Mouse (Mus musculus): Measurements from ENCODE around the gene Six6. TPM values are rescaled to one million over a fixed set of nuclear protein-coding genes. Genes with fewer than 3 reads are reported as not detected.

Six6 gene
- polyA plus RNA-seq (2016; fragmentation: Nextera tagmentation; extraction: Ambion mirVana), result not detected in 2 replicates

DNA sequence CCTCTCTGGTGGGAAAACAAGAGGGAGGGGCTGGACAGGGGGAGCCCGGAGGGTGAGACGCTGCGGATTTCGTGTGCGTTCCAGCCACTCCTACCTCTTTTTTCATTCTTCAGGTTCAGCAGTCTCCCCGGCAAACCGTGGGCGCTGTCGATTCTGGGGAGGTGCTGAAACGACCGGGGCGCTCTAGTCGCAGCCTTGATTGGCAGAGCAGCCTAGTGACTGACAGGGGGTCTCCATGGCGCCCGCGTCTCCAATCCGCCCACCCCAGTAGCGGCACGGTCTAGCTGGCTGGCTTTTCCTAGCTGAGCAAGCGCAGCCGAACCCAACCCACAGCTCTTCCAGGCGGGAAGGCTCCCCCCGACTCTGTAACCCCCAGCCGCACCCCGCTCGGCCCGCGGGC is at the start of gene Six6:
TSS of gene Six6 (plus strand) at position 277 of the 400 bp plus-strand sequence.
- Histone ChIP-seq H3K27ac (no peak within 1 kb of the TSS), H3K4me1 (peaks cover 14% of the 10 kb centered on the region), H3K9me3 (no peaks in the 10 kb centered on the region), H3K4me3 (peak within 1 kb of the TSS; percentile 52), H3K27me3 (ENCODE audit: insufficient read depth, poor library complexity, severe bottlenecking) (peaks cover 93% of the 10 kb centered on the region), H3K36me3 (no peaks in the 10 kb centered on the region)
- peak; percentile 79 for DNase-seq (ENCODE audit: low spot score)
- WGBS, result 0% methylated on average over 28 of the region's 28 CpGs

- DNase-seq (ENCODE audit: low spot score), result peak; percentile 79
- Histone ChIP-seq H3K4me1 (peaks cover 9% of the 10 kb centered on the region), H3K27me3 (ENCODE audit: insufficient read depth, poor library complexity, severe bottlenecking) (no peaks in the 10 kb centered on the region), H3K9me3 (no peaks in the 10 kb centered on the region), H3K27ac (peak overlapping the region; percentile 86), H3K4me3 (peak overlapping the region; percentile 62), H3K36me3 (no peaks in the 10 kb centered on the region)
- WGBS, result 14% methylated on average over 46 of the region's 48 CpGs
These were observed 22.3 kb upstream of the Six6 start for GRCm38 (mm10) chr12:72917159-72917993.

DNA sequence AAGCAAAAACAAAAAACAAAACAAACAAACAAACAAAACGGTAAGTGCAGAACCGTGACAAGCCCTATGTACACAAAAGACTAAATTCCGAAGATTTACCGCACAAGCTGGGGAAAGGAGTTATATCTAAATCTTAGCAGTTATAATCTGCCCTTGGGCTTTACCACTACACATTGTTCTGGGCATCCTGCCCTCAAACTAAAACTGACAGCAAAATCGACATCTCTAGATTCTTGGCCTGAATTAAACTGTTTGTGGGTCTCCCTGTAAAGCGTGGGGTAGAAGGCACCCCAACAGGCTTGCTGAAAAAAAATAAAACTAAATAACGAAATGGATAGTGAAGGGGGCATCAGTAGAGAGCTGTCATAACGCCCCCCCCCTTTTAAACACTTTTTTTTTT is 2.9 kb upstream of the Six6 start:
- DNase-seq (ENCODE audit: low spot score), result no peak
- Histone ChIP-seq H3K4me1 (peaks cover 14% of the 10 kb centered on the region), H3K27me3 (ENCODE audit: insufficient read depth, poor library complexity, severe bottlenecking) (peaks cover 69% of the 10 kb centered on the region), H3K4me3 (no peak overlapping the region), H3K27ac (no peak overlapping the region), H3K36me3 (no peaks in the 10 kb centered on the region), H3K9me3 (no peaks in the 10 kb centered on the region)
- WGBS, result 38% methylated on average over 8 of the region's 8 CpGs

DNA sequence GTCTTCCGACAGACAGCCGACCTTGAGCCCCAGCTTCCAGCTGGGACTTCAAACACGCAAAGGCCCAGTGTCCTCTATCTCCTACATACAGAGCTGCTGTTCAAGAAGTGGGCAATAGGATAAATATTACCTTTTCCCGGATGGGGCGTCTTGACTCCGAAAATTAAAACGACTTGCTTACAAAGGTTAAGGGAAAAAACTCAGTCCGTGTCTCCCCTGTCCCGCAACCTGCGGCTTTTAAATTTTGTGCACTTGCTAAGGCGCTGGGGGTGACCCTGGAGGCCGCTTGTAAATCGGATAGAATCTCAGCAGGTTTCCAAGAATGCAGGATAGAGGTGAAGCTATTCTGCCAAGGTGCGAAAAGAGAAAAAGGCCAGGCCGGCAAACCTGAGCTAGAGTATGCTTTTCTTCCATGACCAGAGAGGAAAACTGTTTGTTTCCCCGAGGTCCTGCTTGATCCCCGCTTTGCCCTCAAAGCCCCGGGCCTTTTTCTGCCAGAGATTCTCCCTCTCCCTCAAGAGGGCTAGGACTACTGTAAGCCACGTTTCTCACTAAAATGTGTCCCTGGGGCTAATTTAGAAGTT is 2.1 kb upstream of the Six6 start:
- Histone ChIP-seq H3K4me1 (peaks cover 14% of the 10 kb centered on the region), H3K27ac (no peak overlapping the region), H3K9me3 (no peaks in the 10 kb centered on the region), H3K36me3 (no peaks in the 10 kb centered on the region), H3K4me3 (no peak overlapping the region), H3K27me3 (ENCODE audit: insufficient read depth, poor library complexity, severe bottlenecking) (peaks cover 78% of the 10 kb centered on the region)
- peak; percentile 71 for DNase-seq (ENCODE audit: low spot score)
- WGBS, result 3% methylated on average over 19 of the region's 19 CpGs

DNA sequence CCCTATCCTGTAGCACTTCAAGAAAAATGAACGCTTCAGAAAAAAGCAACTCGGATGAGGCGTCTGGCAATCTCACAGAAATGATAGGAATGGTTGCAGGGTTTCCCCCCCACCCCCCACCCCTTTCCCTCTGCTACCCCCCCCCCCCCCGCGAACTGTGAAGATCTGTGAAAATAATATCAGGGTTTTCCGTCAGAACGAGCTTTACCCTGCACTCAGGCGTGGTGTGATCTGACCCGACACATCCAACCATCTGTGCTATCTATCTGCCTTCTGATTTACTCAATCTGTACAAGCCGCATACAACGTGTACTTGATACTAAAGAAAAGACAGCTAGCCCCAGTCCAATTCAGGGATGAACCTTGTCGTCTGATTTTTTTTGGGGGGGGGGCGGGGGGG is 1.5 kb upstream of the Six6 start:
- no peaks in the 10 kb centered on the region for H3K36me3 ChIP-seq
- peaks cover 14% of the 10 kb centered on the region for H3K4me1 ChIP-seq
- no peak overlapping the region for H3K27ac ChIP-seq
- H3K9me3 ChIP-seq, result no peaks in the 10 kb centered on the region
- H3K4me3 ChIP-seq, result no peak overlapping the region
- no peak for DNase-seq (ENCODE audit: low spot score)
- WGBS, result 6% methylated on average over 13 of the region's 13 CpGs
- H3K27me3 ChIP-seq (ENCODE audit: insufficient read depth, poor library complexity, severe bottlenecking), result peaks cover 84% of the 10 kb centered on the region

DNA sequence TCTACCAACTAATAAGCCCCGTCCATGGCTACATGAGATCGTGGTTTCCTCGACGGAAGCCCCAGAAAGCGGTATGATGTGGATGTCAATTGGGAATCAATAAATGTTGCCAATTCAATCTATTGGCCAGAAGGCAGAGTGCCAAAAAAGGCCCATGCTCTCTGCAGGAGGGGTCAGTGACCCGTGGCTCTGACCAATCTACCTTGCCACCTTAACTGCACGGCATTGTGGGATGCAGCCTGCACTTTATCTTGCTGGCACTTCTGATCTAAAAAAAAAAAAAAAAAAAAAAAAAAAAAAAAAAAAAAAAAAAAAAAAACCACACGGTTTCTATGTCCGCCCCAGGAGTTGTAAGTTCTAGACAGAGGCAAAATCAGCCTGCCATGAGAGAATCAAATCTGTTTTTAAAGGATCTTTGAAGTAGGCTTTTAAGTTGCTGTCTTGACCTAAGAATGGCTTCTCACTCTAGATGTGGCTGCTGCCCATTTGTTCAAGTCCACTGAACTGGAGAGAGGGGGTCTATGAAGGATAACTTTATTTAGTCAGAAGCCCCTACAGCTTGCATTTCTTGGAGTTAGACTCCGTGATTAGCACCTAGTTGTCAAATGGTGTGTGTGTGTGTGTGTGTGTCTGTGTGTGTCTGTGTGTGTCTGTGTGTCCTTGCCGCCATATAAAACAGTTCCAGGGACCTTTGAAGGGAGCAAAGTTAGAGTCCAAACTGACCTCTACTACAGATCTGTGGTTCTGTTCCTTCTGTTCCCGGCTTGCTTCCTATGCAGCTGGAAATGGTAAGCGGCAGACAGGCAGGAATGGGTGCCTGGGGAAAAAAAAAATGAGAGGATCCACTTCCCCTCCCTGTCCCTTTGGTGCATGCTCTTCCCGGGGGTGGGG is 847 bp upstream of the Six6 start:
- Histone ChIP-seq H3K27ac (no peak overlapping the region), H3K4me1 (peaks cover 14% of the 10 kb centered on the region), H3K27me3 (ENCODE audit: insufficient read depth, poor library complexity, severe bottlenecking) (peaks cover 90% of the 10 kb centered on the region), H3K4me3 (peak overlapping the region; percentile 52), H3K36me3 (no peaks in the 10 kb centered on the region), H3K9me3 (no peaks in the 10 kb centered on the region)
- WGBS, result 7% methylated on average over 14 of the region's 14 CpGs
- DNase-seq (ENCODE audit: low spot score), result peak; percentile 61

DNA sequence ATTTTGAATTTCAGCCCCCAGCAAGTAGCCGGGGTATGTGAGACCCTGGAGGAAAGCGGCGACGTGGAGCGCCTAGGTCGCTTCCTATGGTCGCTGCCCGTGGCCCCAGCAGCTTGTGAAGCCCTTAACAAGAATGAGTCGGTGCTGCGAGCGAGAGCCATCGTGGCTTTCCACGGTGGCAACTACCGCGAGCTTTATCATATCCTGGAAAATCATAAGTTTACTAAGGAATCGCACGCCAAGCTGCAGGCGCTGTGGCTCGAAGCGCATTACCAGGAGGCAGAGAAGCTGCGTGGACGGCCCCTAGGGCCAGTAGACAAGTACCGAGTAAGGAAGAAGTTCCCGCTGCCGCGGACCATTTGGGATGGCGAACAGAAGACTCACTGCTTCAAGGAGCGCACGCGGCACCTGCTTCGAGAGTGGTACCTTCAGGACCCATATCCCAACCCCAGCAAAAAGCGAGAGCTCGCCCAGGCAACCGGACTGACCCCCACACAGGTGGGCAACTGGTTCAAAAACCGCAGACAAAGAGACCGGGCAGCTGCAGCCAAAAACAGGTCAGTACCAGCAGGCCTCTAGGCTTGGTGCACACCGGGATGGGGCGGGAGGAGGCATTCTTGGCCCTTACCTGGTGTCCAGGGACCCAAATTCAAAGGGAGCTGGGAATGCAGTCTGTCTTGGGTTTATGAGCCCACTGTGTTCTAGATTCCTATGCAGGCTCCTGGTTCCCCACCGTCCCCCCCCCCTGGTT is 554 bp downstream of the Six6 start, which contains the start of gene 4930447C04Rik:
TSS of gene 4930447C04Rik (minus strand) at position 704 of the 751 bp plus-strand sequence.
- H3K36me3 ChIP-seq, result no peaks in the 10 kb centered on the region
- H3K27me3 ChIP-seq (ENCODE audit: insufficient read depth, poor library complexity, severe bottlenecking), result peaks cover 98% of the 10 kb centered on the region
- H3K4me3 ChIP-seq, result peak within 1 kb of the TSS; percentile 52
- peak; percentile 76 for DNase-seq (ENCODE audit: low spot score)
- H3K4me1 ChIP-seq, result peaks cover 18% of the 10 kb centered on the region
- H3K27ac ChIP-seq, result no peak within 1 kb of the TSS
- under 1% methylated on average over 39 of the region's 39 CpGs for WGBS
- H3K9me3 ChIP-seq, result no peaks in the 10 kb centered on the region

- Histone ChIP-seq H3K27ac (no peak overlapping the region), H3K27me3 (ENCODE audit: insufficient read depth, poor library complexity, severe bottlenecking) (peaks cover 99% of the 10 kb centered on the region), H3K36me3 (no peaks in the 10 kb centered on the region), H3K4me3 (no peak overlapping the region), H3K9me3 (no peaks in the 10 kb centered on the region), H3K4me1 (peaks cover 25% of the 10 kb centered on the region)
- peak; percentile 72 for DNase-seq (ENCODE audit: low spot score)
- WGBS, result 2% methylated on average over 11 of the region's 11 CpGs
These were observed 1.2 kb downstream of the Six6 start for GRCm38 (mm10) chr12:72940822-72941397.

GRCm38 (mm10) chr12:72941398-72942051 is 1.8 kb downstream of the Six6 start:
- H3K27ac ChIP-seq, result no peak overlapping the region
- H3K4me1 ChIP-seq, result peaks cover 25% of the 10 kb centered on the region
- DNase-seq (ENCODE audit: low spot score), result peak; percentile 73
- H3K27me3 ChIP-seq (ENCODE audit: insufficient read depth, poor library complexity, severe bottlenecking), result peaks cover 100% of the 10 kb centered on the region
- under 1% methylated on average over 32 of the region's 32 CpGs for WGBS
- H3K4me3 ChIP-seq, result no peak overlapping the region
- no peaks in the 10 kb centered on the region for H3K36me3 ChIP-seq
- no peaks in the 10 kb centered on the region for H3K9me3 ChIP-seq

- Histone ChIP-seq H3K36me3 (no peaks in the 10 kb centered on the region), H3K4me3 (no peak overlapping the region), H3K27me3 (ENCODE audit: insufficient read depth, poor library complexity, severe bottlenecking) (peaks cover 100% of the 10 kb centered on the region), H3K4me1 (peaks cover 25% of the 10 kb centered on the region), H3K27ac (no peak overlapping the region), H3K9me3 (no peaks in the 10 kb centered on the region)
- no peak for DNase-seq (ENCODE audit: low spot score)
- 26% methylated on average over 6 of the region's 6 CpGs for WGBS
These were observed 2.5 kb downstream of the Six6 start for GRCm38 (mm10) chr12:72942171-72942570.

DNA sequence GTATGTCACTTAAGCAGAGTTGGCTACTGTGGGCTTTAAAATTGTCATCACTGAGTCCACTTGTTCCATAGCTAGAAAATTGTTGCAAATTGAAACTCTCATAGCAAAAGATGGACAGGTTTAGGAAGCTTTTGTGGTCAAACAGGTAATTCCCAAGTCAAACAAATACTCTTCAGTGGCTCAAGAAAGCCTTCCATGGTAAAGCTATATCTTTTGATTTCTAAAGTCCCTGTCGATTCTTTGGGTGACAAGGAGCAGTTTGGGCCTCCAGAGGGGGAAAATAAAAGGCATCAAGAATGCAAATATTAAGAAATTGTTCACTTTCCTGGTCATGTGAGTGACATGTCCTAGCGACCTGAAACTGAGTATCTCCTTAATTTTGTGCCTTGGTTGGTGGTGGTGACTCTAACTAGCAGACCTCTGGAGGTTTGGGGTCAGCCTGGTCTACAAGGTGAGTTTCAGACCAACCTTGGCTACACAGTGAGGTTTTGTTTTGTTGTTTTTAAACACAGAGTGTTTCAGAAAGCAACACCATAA is 4.0 kb downstream of the Six6 start:
- Histone ChIP-seq H3K9me3 (no peaks in the 10 kb centered on the region), H3K4me3 (no peak overlapping the region), H3K27me3 (ENCODE audit: insufficient read depth, poor library complexity, severe bottlenecking) (peaks cover 100% of the 10 kb centered on the region), H3K36me3 (no peaks in the 10 kb centered on the region), H3K27ac (no peak overlapping the region), H3K4me1 (peaks cover 25% of the 10 kb centered on the region)
- WGBS, result 14% methylated on average over 2 of the region's 2 CpGs
- DNase-seq (ENCODE audit: low spot score), result peak; percentile 35

All from heart, embryonic 10.5 days (tissue).